Mouse (Mus musculus): ENCODE results near the gene Tnfaip1.

GRCm38 (mm10) chr11:78549491-78549987 lies 13.4 kb upstream of the Tnfaip1 start:
- TF ChIP-seq FLI1 (IDR thresholded peaks at IDR 0.05; ENCODE audit: low read length), result no peak
- no peak for TF ChIP-seq GATA1 (IDR thresholded peaks at IDR 0.05; ENCODE audit: borderline replicate concordance, low read length)
